Mouse (Mus musculus): ENCODE results near the gene Uggt1.

The Uggt1 gene

GRCm38 (mm10) chr1:36114844-36115243, 129.7 kb downstream of the Uggt1 start:
- no peak for DNase-seq (ENCODE audit: low spot score)

GRCm38 (mm10) chr1:36113670-36114069, 130.8 kb downstream of the Uggt1 start:
- DNase-seq (ENCODE audit: low spot score) = no peak

- no peak for DNase-seq (ENCODE audit: low spot score)
Measured at GRCm38 (mm10) chr1:36112665-36113064, 131.9 kb downstream of the Uggt1 start.

GRCm38 (mm10) chr1:36109987-36110386, 134.5 kb downstream of the Uggt1 start:
- no peak for DNase-seq (ENCODE audit: low spot score)

- DNase-seq (ENCODE audit: low spot score) = no peak
Measured at GRCm38 (mm10) chr1:36105917-36106706, 138.4 kb downstream of the Uggt1 start.

GRCm38 (mm10) chr1:36100371-36100770, 144.1 kb downstream of the Uggt1 start:
- DNase-seq (ENCODE audit: low spot score) = no peak

- DNase-seq (ENCODE audit: low spot score) = no peak
Measured at GRCm38 (mm10) chr1:36098432-36098831, 146.1 kb downstream of the Uggt1 start.

GRCm38 (mm10) chr1:36095423-36096272, 148.9 kb downstream of the Uggt1 start:
- DNase-seq (ENCODE audit: low spot score) = no peak

GRCm38 (mm10) chr1:36093741-36094140, 150.8 kb downstream of the Uggt1 start:
- DNase-seq (ENCODE audit: low spot score) = no peak

GRCm38 (mm10) chr1:36091246-36091645, 153.3 kb downstream of the Uggt1 start:
- no peak for DNase-seq (ENCODE audit: low spot score)

- DNase-seq (ENCODE audit: low spot score) = no peak
Measured at GRCm38 (mm10) chr1:36090722-36091110, 153.8 kb downstream of the Uggt1 start.
